Mouse (Mus musculus) thymus, adult 2 months (tissue): ENCODE data around the gene Pigk.

Experiments
- CTCF ChIP-seq: fragments of 200-500 bp; IDR thresholded peaks from 2 replicates; pipeline ENCODE4 v1.5.1; 2012; ENCODE audit warnings: mild to moderate bottlenecking, control low read depth, low read length, moderate library complexity, borderline replicate concordance; ENCODE audit not compliant: control insufficient read depth, poor library complexity, insufficient read depth; ENCODE audit errors: extremely low read depth
- POLR2A ChIP-seq: fragments of 200-500 bp; IDR thresholded peaks from 2 replicates; pipeline ENCODE4 v1.6.1; 2012; ENCODE audit warnings: mild to moderate bottlenecking, low read length, control low read depth, moderate library complexity; ENCODE audit not compliant: control insufficient read depth, poor library complexity, insufficient read depth; ENCODE audit errors: extremely low read depth

DNA sequence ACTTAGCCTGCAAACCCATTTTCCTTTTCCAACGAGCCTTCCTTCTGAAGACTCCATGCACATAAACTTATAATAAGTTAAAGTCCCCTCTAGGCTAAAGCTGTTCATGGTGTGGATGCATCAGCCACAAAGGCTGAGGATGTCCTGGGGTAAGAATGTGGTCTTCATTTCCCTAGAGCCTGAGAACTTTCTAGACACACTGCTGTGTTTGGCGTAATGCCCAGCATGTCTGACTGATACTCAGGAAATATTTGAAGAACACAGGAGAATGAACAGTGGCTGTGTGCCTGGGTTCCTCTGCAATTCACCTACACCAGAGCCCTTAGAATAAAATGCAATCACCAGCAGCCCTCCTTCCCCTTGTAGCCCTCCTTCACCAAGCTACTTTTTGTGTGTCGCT lies 117.5 kb downstream of the Pigk start:
- TF ChIP-seq CTCF (no peak), POLR2A (no peak)
